Mouse (Mus musculus) neural tube, embryonic 11.5 days (tissue): ENCODE measurements around the gene Paxip1. TPM values are rescaled to one million over a fixed set of nuclear protein-coding genes. Genes with fewer than 3 reads are reported as not detected.

ENCODE experiments used
- ATAC-seq: fragments of 200-750 bp; cut with Nextera tagmentation; 2 replicates; pipeline ENCODE4 v1.8.0; 2017; ENCODE audit warnings: moderate number of reproducible peaks, mild to moderate bottlenecking, moderate TSS enrichment, moderate library complexity; ENCODE audit not compliant: insufficient read depth, low FRiP score, low TSS enrichment
- DNase-seq: peaks from one replicate; pipeline ENCODE4 v3.0.0-alpha.2; 2015; ENCODE audit warnings: low spot score
- H3K27ac ChIP-seq: fragments of 300-500 bp; sonication (generic); 2 replicates; pipeline ENCODE4 v1.5.1; 2014; ENCODE audit warnings: low read depth, mild to moderate bottlenecking, low read length
- H3K27me3 ChIP-seq: fragments of 300-500 bp; sonication (generic); 2 replicates; pipeline ENCODE4 v1.6.1; 2014; ENCODE audit warnings: mild to moderate bottlenecking, low read length, mixed read lengths; ENCODE audit not compliant: control insufficient read depth, insufficient read depth
- H3K36me3 ChIP-seq: fragments of 300-500 bp; sonication (generic); 2 replicates; pipeline ENCODE4 v1.6.1; 2014; ENCODE audit warnings: mild to moderate bottlenecking, low read length, moderate library complexity, mixed read lengths; ENCODE audit not compliant: control insufficient read depth, insufficient read depth
- H3K4me1 ChIP-seq: fragments of 300-500 bp; sonication (generic); 2 replicates; pipeline ENCODE4 v1.6.1; 2014; ENCODE audit warnings: low read length, mixed read lengths; ENCODE audit not compliant: control insufficient read depth, insufficient read depth
- H3K4me2 ChIP-seq: fragments of 300-500 bp; sonication (generic); 2 replicates; pipeline ENCODE4 v1.6.1; 2014; ENCODE audit warnings: low read depth, mild to moderate bottlenecking, moderate library complexity
- H3K4me3 ChIP-seq: fragments of 300-500 bp; sonication (generic); 2 replicates; pipeline ENCODE4 v1.5.1; 2014; ENCODE audit warnings: low read depth, low read length
- H3K9ac ChIP-seq: fragments of 300-500 bp; sonication (generic); 2 replicates; pipeline ENCODE4 v1.6.1; 2014; ENCODE audit warnings: mild to moderate bottlenecking, low read length
- H3K9me3 ChIP-seq: fragments of 300-500 bp; sonication (generic); 2 replicates; pipeline ENCODE4 v1.6.1; 2016; ENCODE audit warnings: low read length; ENCODE audit not compliant: control insufficient read depth
- WGBS: fragments of 180-500 bp; shearing (Covaris S2); extraction: QIAGEN DNeasy Blood & Tissue Kit; methylation state at CpG from one replicate; pipeline ENCODE4 v1.1.7; 2014; 5-methylcytosine and 5-hydroxymethylcytosine counted together
- polyA plus RNA-seq: library from polyadenylated mRNA; unstranded; fragments of >200 nt; fragmentation: Nextera tagmentation; extraction: Ambion mirVana; gene quantifications from 2 replicates; pipeline ENCODE4 v1.2.1, GENCODE M21; 2014

Gene Paxip1
- polyA plus RNA-seq, 1 experiment from 2014 or later: 53.2 TPM

GRCm38 (mm10) chr5:27792531-27793205 is 1.2 kb upstream of the Paxip1 start:
- ATAC-seq (no peak), DNase-seq (no peak)
- Histone ChIP-seq H3K4me2 (peak overlapping the region; percentile 45), H3K27ac (no peak overlapping the region), H3K36me3 (peaks cover 5% of the 10 kb centered on the region), H3K4me3 (peak overlapping the region; percentile 76; the same call in 1 of the 2 replicates), H3K9me3 (no peaks in the 10 kb centered on the region), H3K27me3 (no peaks in the 10 kb centered on the region), H3K4me1 (peaks cover 11% of the 10 kb centered on the region), H3K9ac (no peak overlapping the region)
- 56% methylated on average over 9 of the region's 9 CpGs for WGBS

- H3K9me3 ChIP-seq: no peaks in the 10 kb centered on the region
- 25% methylated on average over 8 of the region's 8 CpGs for WGBS
- no peaks in the 10 kb centered on the region for H3K27me3 ChIP-seq
- ATAC-seq: no peak
- H3K4me2 ChIP-seq: peak overlapping the region; percentile 45
- no peak for DNase-seq
- H3K27ac ChIP-seq: peak overlapping the region; percentile 84; the same call in 1 of the 2 replicates
- peaks cover 11% of the 10 kb centered on the region for H3K4me1 ChIP-seq
- peak overlapping the region; percentile 78 for H3K9ac ChIP-seq
- H3K4me3 ChIP-seq: peak overlapping the region; percentile 76
- peaks cover 8% of the 10 kb centered on the region for H3K36me3 ChIP-seq
Observed at GRCm38 (mm10) chr5:27792173-27792470, 631 bp upstream of the Paxip1 start.

GRCm38 (mm10) chr5:27790910-27791288 is 592 bp downstream of the Paxip1 start:
- DNase-seq (peak; percentile 89), ATAC-seq (peak; percentile 78)
- no peaks in the 10 kb centered on the region for H3K9me3 ChIP-seq
- peak overlapping the region; percentile 45 for H3K4me2 ChIP-seq
- H3K36me3 ChIP-seq: peaks cover 16% of the 10 kb centered on the region
- WGBS: under 1% methylated on average over 34 of the region's 47 CpGs
- H3K9ac ChIP-seq: peak overlapping the region; percentile 78
- peak overlapping the region; percentile 84 for H3K27ac ChIP-seq
- H3K4me3 ChIP-seq: peak overlapping the region; percentile 76
- H3K27me3 ChIP-seq: no peaks in the 10 kb centered on the region
- H3K4me1 ChIP-seq: peaks cover 11% of the 10 kb centered on the region

- WGBS: 32% methylated on average over 21 of the region's 21 CpGs
- Histone ChIP-seq H3K4me2 (peak overlapping the region; percentile 45), H3K9me3 (no peaks in the 10 kb centered on the region), H3K4me3 (peak overlapping the region; percentile 76), H3K27ac (peak overlapping the region; percentile 84), H3K9ac (peak overlapping the region; percentile 78), H3K36me3 (peaks cover 18% of the 10 kb centered on the region), H3K4me1 (peaks cover 11% of the 10 kb centered on the region), H3K27me3 (no peaks in the 10 kb centered on the region)
- ATAC-seq (no peak), DNase-seq (no peak)
Observed at GRCm38 (mm10) chr5:27790086-27790909, 1.2 kb downstream of the Paxip1 start.

- ATAC-seq (no peak), DNase-seq (no peak)
- Histone ChIP-seq H3K27me3 (no peaks in the 10 kb centered on the region), H3K4me2 (peak overlapping the region; percentile 45), H3K9ac (0 out of 2 replicates have a peak overlapping the region, but pooled peaks have one; percentile 29), H3K4me1 (peaks cover 11% of the 10 kb centered on the region), H3K9me3 (no peaks in the 10 kb centered on the region), H3K27ac (no peak overlapping the region), H3K36me3 (peaks cover 18% of the 10 kb centered on the region), H3K4me3 (peak overlapping the region; percentile 76)
- 81% methylated on average over 10 of the region's 10 CpGs for WGBS
Observed at GRCm38 (mm10) chr5:27789586-27789985, 1.9 kb downstream of the Paxip1 start.

GRCm38 (mm10) chr5:27783381-27783780 is 8.1 kb downstream of the Paxip1 start:
- 94% methylated on average over 9 of the region's 9 CpGs for WGBS
- DNase-seq: no peak
- Histone ChIP-seq H3K36me3 (peaks cover 36% of the 10 kb centered on the region), H3K27ac (no peak overlapping the region), H3K4me1 (no peaks in the 10 kb centered on the region), H3K27me3 (no peaks in the 10 kb centered on the region), H3K4me2 (no peak overlapping the region), H3K9me3 (no peaks in the 10 kb centered on the region), H3K9ac (no peak overlapping the region), H3K4me3 (no peak overlapping the region)
- ATAC-seq: no peak

GRCm38 (mm10) chr5:27767948-27768347 is 23.5 kb downstream of the Paxip1 start:
- H3K4me1 ChIP-seq: no peaks in the 10 kb centered on the region
- peaks cover 25% of the 10 kb centered on the region for H3K36me3 ChIP-seq
- H3K9ac ChIP-seq: no peak overlapping the region
- H3K27me3 ChIP-seq: no peaks in the 10 kb centered on the region
- no peaks in the 10 kb centered on the region for H3K9me3 ChIP-seq
- ATAC-seq (no peak), DNase-seq (no peak)
- H3K4me2 ChIP-seq: no peak overlapping the region
- no peak overlapping the region for H3K4me3 ChIP-seq
- WGBS: 77% methylated on average over 5 of the region's 5 CpGs
- peak overlapping the region; percentile 15; the same call in 1 of the 2 replicates for H3K27ac ChIP-seq

- Histone ChIP-seq H3K4me1 (no peaks in the 10 kb centered on the region), H3K27me3 (no peaks in the 10 kb centered on the region), H3K9ac (no peak overlapping the region), H3K4me3 (no peak overlapping the region), H3K9me3 (no peaks in the 10 kb centered on the region), H3K36me3 (peaks cover 17% of the 10 kb centered on the region), H3K27ac (no peak overlapping the region), H3K4me2 (no peak overlapping the region)
- no peak for ATAC-seq
- 80% methylated on average over 4 of the region's 4 CpGs for WGBS
- DNase-seq: no peak
Observed at GRCm38 (mm10) chr5:27765780-27766179, 25.7 kb downstream of the Paxip1 start.
